Mouse (Mus musculus): ENCODE measurements around the gene Nat8f1.
"Not testable (repeated sequence)": the region's sequence is repeated elsewhere in the genome, so short reads cannot be mapped to it uniquely, and the experiment has no call there.

Gene Nat8f1

GRCm38 (mm10) chr6:85908341-85908740 is 7.1 kb downstream of the Nat8f1 start:
- in situ Hi-C loops (cut with MboI, MseI): loop anchor here (5.0 kb wide), 2 partner anchors 321 to 326 kb away; partner anchors contain the start of gene Alms1 (in 1 of the 2)

GRCm38 (mm10) chr6:85906911-85907351 is 8.6 kb downstream of the Nat8f1 start:
- in situ Hi-C loops (cut with MboI, MseI): loop anchor here (5.0 kb wide), 2 partner anchors 320 to 325 kb away; partner anchors contain the start of gene Alms1 (in 1 of the 2)

- in situ Hi-C loops (cut with MboI, MseI): loop anchor here (5.0 kb wide), 2 partner anchors 317 to 322 kb away; partner anchors contain the start of gene Alms1 (in 1 of the 2)
Measured at GRCm38 (mm10) chr6:85904642-85905061, 10.8 kb downstream of the Nat8f1 start, which contains the start of gene Nat8f4. Gene Nat8f4, minus strand, starts transcription at chr6:85904884.

- in situ Hi-C loops (cut with MboI, MseI): no loop called here
Measured at GRCm38 (mm10) chr6:85902303-85902702, 13.2 kb downstream of the Nat8f1 start.

DNA sequence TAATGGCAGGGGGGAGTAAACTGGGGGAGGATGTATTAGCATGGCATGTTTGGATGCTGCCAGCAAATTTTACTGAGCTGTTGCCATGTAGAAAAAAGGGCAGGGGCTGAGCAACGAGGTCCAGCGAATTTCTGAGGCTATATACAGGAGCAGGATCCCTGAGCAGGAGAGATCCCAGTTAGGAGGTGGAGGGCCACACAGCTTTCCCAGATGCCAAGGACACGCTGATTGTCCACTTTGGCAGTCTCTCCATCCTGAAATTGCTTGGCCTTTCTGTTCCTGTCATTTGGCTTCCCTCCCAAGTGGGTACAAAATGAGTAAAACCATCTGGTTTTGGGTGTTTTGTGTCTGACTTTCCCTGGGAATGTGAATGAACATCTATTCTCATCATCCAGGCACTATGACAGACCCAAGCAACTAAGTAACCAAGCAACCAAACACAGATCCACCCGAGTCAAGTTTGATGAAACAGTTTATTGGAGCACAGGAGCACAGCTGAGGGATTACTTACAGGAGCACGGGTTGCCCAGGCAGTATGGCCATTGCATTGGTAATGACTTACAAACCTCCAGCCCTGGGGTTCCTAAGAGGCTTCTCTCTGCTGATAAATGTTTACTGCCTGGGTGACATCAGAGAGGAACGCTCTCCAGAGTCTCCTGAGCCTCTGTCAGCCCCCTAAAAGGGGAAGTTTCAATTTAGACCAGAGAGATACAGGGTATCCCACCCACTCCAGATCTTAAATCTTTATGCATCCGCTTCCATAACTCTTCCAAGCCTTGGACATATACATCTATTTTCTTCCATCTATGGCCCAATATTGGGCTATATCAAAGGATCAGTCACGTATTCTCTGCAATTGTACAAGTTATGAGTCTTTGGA is 16.7 kb downstream of the Nat8f1 start:
- in situ Hi-C loops (cut with MboI, MseI): loop anchor here in 1 of 2 experiments (5.0 kb wide), 1 partner anchor 67 kb away; the partner anchor contains the start of gene Nat8

DNA sequence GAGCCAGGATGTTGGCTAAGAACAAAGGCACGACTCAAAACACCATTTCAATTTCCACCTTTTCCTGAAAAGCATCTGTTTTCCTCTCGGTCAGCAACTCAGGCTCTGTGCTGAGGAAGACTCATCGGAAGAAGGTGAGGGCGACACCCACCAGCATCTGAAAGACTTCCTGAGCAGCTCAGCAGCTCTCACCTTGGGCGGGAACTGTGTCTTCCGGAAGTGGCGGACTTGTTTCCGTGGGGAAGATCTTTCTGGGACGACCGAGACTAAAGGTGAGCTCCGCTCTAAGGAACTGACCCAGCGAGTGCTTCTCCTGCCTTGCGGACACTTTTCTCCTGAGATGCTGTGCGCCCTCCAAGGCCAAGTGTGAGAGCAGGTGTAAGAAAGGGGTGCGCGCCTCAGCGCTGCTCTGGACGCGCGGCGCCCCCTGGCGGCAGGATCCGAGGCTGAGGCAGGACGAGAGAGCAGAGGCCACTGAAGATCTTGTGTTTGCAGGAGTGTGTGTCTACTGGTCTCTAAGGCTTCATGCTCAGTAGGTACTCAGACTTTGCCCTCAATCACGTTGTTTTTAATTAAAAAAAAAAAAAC is 20.3 kb downstream of the Nat8f1 start:
- in situ Hi-C loops (cut with MboI, MseI): loop anchor here in 1 of 2 experiments (5.0 kb wide), 1 partner anchor 63 kb away; the partner anchor contains the start of gene Nat8

DNA sequence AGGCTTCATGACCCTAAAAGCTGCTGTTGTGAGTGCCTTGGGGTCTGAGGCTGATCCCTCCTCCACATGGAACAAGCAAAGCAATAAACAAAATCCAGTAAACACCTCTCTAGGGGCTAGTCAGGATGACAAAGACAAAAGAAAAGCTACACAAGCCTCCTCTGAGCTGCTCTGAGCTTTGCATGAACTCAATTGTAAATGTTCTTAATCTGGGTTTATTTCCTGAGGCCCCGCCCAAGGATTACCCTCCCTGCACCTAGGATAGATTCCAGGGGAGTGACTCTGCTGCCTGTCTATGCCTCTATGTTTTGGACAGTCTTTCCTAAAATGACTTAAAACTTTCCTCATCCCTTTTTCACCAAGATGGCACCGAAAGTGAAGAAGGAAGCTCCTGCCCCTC is 26.5 kb downstream of the Nat8f1 start:
- in situ Hi-C loops (cut with MboI, MseI): no loop called here

DNA sequence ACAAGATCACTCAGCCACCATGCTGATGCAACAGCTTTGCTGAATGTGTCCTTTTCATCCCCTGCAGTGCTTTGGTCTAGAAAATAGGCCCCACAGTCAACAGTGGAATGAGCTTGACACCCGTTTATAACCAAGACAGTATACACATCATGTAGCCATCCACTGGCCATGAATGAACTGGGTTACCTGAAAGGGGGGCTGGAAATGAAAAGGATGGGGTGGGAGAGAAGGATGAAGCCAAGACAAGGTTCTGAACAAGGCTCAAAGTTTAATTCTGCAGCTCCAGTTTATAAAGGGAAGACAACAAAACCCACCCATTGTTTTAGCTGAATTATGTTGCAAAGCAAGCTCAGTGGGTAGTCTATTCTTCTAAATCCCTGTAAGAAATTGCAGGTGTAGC is 31.2 kb downstream of the Nat8f1 start:
- in situ Hi-C loops (cut with MboI, MseI): no loop called here

- in situ Hi-C loops (cut with MboI, MseI): not testable (repeated sequence)
Measured at GRCm38 (mm10) chr6:85883246-85883645, 32.2 kb downstream of the Nat8f1 start.

DNA sequence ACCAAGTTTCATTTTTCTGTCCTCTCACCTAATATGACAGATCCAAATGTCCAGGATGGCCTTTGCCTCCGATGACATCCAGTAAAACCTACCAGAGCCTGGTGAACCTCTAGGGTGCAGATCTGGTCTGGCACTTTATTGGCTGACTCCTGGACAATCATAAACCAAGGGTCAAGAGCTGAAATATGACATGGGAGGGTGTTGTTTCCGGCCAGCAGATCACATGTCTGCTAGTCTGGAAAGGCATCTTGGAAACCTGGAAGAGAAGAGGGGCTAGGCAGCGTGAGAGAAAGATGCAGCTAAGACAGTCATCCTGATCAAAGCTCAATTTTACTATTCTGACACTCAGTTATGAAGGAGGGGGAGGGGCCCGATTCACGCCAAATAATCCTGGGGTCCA is 46.5 kb downstream of the Nat8f1 start, which contains the start of gene Nat8f2:
Gene Nat8f2, minus strand, starts transcription at position 153 of the 400 bp plus-strand sequence.
- in situ Hi-C loops (cut with MboI, MseI): not testable (repeated sequence)

DNA sequence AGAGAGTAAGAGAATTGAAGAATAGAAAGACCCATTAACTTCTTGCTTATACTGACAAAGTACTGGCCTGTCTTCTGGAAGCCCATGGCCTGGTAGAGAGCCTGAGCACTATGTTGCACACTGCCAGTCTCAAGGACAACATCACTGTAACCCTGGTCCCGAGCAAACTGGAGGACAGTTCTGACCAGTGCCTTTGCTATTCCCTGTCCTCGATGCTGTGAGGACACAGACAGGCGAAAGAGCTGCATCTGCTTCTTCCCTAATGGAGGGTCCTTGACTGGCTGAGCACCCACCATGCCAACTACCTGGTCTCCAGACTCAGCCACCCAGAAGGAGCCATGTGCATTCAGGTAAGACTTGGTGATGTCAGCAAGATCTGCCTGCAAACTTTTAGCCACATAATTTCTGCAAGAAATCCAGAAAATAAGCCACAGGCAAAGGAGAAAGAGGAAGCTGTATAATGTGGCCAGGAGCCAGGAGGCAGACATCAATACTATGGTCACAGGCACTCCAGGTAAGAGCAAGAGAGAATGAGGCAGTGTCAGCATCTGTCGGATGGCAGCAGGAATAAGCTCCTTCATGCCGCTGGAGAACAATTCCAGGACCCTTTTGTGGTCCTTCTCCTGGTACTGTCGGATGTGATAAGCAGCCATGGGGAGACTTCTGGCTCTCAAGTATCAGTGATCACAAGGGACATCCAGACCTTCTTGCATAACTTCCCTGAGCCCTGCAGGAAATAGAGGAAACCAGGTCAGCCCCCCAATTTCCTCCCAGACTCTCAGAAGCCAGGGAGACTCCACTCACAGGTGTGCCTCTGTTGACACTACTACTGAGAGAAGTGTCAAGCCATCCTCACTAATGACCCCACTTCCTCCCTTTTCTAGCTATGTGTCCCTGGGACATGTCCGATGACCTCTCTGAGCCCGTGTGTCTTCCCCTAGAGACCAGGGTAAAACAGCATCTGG is 47.5 kb downstream of the Nat8f1 start:
- in situ Hi-C loops (cut with MboI, MseI): no loop called here

DNA sequence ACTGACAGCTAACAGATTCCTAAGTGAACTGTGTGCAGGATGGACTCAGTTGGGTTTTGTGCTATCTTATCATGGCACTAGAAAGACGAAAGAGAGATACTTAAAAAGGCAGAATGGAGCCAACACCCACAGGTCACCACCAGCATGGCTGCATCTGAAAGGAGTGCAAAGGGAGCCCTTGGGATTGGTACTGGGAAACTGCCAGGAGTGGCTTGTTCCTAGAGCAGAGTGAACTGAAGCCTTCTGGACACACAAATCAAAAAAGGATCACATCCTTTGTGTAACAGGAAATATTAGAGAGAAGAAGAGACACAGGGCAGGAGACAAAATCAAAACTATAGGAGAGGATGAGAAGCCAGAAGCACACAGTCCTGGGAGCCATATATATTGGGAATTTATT is 48.5 kb downstream of the Nat8f1 start:
- in situ Hi-C loops (cut with MboI, MseI): not testable (repeated sequence)

DNA sequence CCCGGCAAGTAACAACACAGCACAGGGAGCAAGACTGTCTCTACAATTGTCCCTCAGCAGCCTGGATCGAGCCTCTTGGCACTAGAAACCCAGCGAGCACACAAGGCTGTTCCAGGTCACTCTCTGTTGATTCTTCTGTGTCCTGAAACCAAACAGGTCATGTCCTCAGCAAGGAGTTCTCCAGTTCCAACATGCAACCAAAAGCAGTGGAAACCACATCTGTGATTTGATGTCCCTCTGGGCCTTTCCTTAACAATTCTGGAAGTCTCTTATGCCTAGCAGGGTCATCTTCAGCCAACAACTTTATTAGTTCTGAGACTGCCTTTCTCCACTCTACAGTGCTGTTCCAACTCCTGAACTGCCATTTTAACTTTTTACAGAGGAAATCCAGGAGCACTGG is 49.3 kb downstream of the Nat8f1 start:
- in situ Hi-C loops (cut with MboI, MseI): not testable (repeated sequence)

DNA sequence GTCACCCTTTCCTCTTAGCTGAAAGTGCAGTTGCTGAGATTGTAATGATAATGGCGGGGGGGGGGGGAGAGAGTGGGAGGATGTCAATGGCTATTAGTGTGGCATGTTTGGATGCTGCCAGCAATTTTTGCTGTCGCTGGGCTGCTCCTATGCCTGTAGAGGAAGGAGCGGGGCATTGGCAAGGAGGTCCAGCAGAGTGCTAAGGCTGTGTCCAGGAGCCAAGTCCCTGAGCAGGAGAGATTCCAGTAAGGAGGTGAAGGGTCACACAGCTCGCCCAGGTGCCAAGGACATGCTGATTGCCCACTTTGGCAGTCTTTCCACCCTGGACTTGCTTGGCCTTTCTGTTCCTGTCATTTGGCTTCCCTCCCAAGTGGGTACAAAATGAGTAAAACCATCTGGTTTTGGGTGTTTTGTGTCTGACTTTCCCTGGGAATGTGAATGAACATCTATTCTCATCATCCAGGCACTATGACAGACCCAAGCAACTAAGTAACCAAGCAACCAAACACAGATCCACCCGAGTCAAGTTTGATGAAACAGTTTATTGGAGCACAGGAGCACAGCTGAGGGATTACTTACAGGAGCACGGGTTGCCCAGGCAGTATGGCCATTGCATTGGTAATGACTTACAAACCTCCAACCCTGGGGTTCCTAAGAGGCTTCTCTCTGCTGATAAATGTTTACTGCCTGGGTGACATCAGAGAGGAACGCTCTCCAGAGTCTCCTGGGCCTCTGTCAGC is 50.4 kb downstream of the Nat8f1 start:
- in situ Hi-C loops (cut with MboI, MseI): not testable (repeated sequence)

GRCm38 (mm10) chr6:85863840-85864239 is 51.6 kb downstream of the Nat8f1 start:
- in situ Hi-C loops (cut with MboI, MseI): no loop called here

DNA sequence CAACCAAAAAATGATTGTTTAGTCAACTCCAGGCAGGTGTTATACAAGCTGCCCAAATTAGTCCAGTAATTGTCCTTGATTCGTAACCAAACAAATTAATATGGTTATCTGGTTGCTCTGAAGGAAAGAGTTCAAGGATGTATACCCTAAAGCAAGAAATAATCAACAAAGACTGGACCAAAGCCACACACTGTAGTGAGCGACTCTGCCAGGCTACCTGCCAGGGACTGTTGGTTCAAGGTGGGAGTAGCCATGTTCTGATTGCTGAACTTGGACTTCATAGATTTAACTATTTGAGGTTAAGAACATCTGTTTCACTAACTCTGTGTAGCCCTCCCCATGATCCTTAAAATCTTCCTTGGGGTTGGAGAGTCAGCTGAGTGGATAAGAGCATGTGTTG is 52.4 kb downstream of the Nat8f1 start:
- in situ Hi-C loops (cut with MboI, MseI): no loop called here

GRCm38 (mm10) chr6:85862565-85862964 is 52.9 kb downstream of the Nat8f1 start:
- in situ Hi-C loops (cut with MboI, MseI): no loop called here

GRCm38 (mm10) chr6:85861247-85861646 is 54.2 kb downstream of the Nat8f1 start:
- in situ Hi-C loops (cut with MboI, MseI): no loop called here
